Mouse (Mus musculus) embryonic facial prominence, embryonic 11.5 days (tissue): ENCODE measurements around the gene Dicer1. TPM values are rescaled to one million over a fixed set of nuclear protein-coding genes. Genes with fewer than 3 reads are reported as not detected.

Experiments
- ATAC-seq: fragments of 200-750 bp; cut with Nextera tagmentation; replicated peaks from 2 replicates; pipeline ENCODE4 v1.8.0; 2017; ENCODE audit warnings: low read depth; ENCODE audit not compliant: insufficient number of reproducible peaks, low FRiP score, low TSS enrichment
- DNase-seq: peaks from one replicate; pipeline ENCODE4 v3.0.0-alpha.2; 2015; ENCODE audit warnings: low spot score
- H3K27ac ChIP-seq: fragments of 300-500 bp; sonication (generic); replicated peaks from 2 replicates; pipeline ENCODE4 v1.5.1; 2014; ENCODE audit warnings: mild to moderate bottlenecking, low read depth, low read length, control low read depth
- H3K27me3 ChIP-seq: fragments of 300-500 bp; sonication (generic); 2 replicates; pipeline ENCODE4 v1.6.1; 2014; ENCODE audit warnings: mild to moderate bottlenecking, low read length, moderate library complexity, mixed read lengths; ENCODE audit not compliant: control insufficient read depth, insufficient read depth
- H3K36me3 ChIP-seq: fragments of 300-500 bp; sonication (generic); replicated peaks from 2 replicates; pipeline ENCODE4 v1.6.1; 2014; ENCODE audit warnings: low read depth, mild to moderate bottlenecking, low read length, moderate library complexity, mixed read lengths; ENCODE audit not compliant: control insufficient read depth, insufficient read depth
- H3K4me1 ChIP-seq: fragments of 300-500 bp; sonication (generic); 2 replicates; pipeline ENCODE4 v1.6.1; 2014; ENCODE audit warnings: low read length, mixed read lengths; ENCODE audit not compliant: control insufficient read depth, insufficient read depth
- H3K4me2 ChIP-seq: fragments of 300-500 bp; sonication (generic); 2 replicates; pipeline ENCODE4 v1.6.1; 2014; ENCODE audit warnings: low read depth, mild to moderate bottlenecking, control low read depth, low read length, moderate library complexity
- H3K4me3 ChIP-seq: fragments of 300-500 bp; sonication (generic); 2 replicates; pipeline ENCODE4 v1.5.1; 2014; ENCODE audit warnings: low read depth, low read length, control low read depth
- H3K9ac ChIP-seq: fragments of 300-500 bp; sonication (generic); replicated peaks from 2 replicates; pipeline ENCODE4 v1.6.1; 2014; ENCODE audit warnings: mild to moderate bottlenecking, control low read depth, low read length
- H3K9me3 ChIP-seq: fragments of 300-500 bp; sonication (generic); replicated peaks from 2 replicates; pipeline ENCODE4 v1.6.1; 2016; ENCODE audit warnings: mild to moderate bottlenecking, low read length, inconsistent platforms, mixed read lengths; ENCODE audit not compliant: control insufficient read depth
- WGBS: fragments of 180-500 bp; shearing (Covaris S2); extraction: QIAGEN DNeasy Blood & Tissue Kit; methylation state at CpG from one replicate; pipeline ENCODE4 v1.1.7; 2014; 5-methylcytosine and 5-hydroxymethylcytosine counted together
- polyA plus RNA-seq: library from polyadenylated mRNA; unstranded; fragments of >200 nt; fragmentation: Nextera tagmentation; extraction: Ambion mirVana; gene quantifications from 2 replicates; pipeline ENCODE4 v1.2.1, GENCODE M21; 2014

The Dicer1 gene
- polyA plus RNA-seq, 1 experiment from 2014 or later, result 31.1 TPM

DNA sequence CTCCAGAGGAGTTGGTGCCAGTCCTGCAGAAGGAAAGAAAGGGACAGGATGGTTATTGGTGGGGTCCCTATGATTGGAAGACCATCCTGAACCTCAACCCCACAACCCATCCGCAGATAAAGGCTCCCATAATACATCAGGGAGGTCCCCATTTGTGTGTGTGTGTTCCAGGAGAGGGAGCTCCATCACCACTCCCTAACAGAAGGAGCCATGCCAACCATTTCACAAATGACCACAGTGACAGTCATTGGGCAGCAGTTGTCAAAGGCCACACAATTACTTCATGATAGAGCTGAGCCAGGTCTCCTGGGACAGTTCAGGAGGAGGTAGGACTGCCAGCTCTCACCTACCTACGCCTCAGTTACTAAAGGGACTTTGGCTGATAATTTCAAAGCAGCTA, 20.2 kb upstream of the Dicer1 start:
- Histone ChIP-seq H3K27me3 (no peaks in the 10 kb centered on the region), H3K36me3 (no peaks in the 10 kb centered on the region; the same call in 1 of the 2 replicates), H3K9ac (no peak overlapping the region), H3K9me3 (no peaks in the 10 kb centered on the region), H3K4me1 (no peaks in the 10 kb centered on the region), H3K27ac (no peak overlapping the region), H3K4me3 (no peak overlapping the region), H3K4me2 (no peak overlapping the region)
- 79% methylated on average over 2 of the region's 2 CpGs for WGBS
- DNase-seq (no peak), ATAC-seq (no peak)

DNA sequence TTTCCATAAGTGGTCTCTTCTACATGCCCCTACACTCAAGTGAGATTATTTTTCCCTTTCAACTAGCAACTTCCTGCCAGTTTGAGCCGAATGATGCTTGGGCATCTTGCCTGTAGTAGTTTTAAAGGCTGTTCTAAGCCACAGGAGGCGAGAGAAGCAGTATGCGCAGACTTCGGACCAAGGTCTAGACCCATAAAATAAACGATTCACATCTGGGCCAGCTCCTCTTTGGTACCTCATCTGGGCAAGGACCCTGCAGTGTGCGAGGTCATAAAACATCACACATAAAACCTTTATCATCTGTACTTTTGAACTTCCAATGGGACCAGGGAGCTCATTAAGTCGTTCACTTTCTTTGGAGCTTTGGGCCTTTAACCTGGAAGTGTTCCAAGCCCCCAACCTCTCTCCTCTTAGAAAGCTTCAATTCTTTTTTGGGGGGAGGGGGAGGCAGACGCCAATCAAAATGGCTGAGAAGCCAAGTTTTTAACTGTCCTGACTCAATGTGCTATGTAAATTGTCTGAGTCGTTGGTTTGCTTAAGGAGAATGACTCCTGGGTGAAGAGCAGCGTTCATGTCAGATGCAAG, 17.5 kb upstream of the Dicer1 start:
- Histone ChIP-seq H3K4me1 (no peaks in the 10 kb centered on the region), H3K36me3 (no peaks in the 10 kb centered on the region), H3K4me3 (no peak overlapping the region), H3K9me3 (no peaks in the 10 kb centered on the region), H3K4me2 (no peak overlapping the region), H3K9ac (no peak overlapping the region), H3K27me3 (no peaks in the 10 kb centered on the region), H3K27ac (no peak overlapping the region)
- DNase-seq, result no peak
- WGBS, result 66% methylated on average over 10 of the region's 10 CpGs
- ATAC-seq, result no peak

DNA sequence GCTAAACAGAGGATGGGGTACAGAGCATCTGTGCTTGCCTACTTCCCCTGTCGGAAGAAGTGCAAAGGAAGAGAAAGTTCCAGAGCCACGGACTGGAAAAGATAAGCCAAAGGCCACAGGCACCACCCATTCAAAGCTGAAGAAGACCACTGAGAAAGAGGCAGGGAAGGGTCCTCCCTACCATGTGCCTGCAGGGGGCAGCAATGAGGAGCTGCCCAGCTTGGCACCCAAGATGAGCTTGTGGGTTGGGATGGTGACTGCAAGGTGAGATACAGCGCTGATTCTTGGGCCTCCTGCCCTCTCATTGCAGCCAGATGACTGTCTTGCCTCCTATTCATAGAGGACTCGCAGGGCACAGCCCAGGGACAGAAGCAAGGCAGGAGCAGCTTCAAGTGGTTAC, 15.4 kb upstream of the Dicer1 start:
- DNase-seq (no peak), ATAC-seq (no peak)
- Histone ChIP-seq H3K4me1 (no peaks in the 10 kb centered on the region), H3K27me3 (no peaks in the 10 kb centered on the region), H3K4me2 (no peak overlapping the region), H3K9me3 (no peaks in the 10 kb centered on the region), H3K36me3 (no peaks in the 10 kb centered on the region), H3K9ac (no peak overlapping the region), H3K4me3 (no peak overlapping the region), H3K27ac (no peak overlapping the region)
- WGBS, result 85% methylated on average over 4 of the region's 4 CpGs

DNA sequence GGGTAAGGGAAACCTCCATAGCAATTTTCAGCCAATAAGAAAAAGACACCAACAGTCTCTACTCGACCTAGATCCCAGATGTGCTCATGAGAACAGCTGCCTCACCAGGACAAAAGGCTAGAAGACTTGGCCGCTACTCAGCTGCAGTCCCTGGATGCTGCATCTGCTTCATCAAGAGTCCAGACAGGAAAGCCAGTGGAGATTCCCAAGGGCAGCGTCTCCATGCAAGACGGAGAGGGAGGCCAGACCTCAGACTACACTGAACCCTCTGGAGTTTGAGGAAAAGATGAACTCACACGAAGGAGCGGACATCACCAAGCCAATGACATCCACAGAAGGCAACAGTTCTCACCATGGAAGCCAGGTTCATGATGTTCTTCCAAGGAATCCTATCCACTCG, 14.0 kb upstream of the Dicer1 start:
- H3K27ac ChIP-seq, result no peak overlapping the region
- no peak overlapping the region for H3K4me3 ChIP-seq
- H3K36me3 ChIP-seq, result no peaks in the 10 kb centered on the region
- no peak overlapping the region for H3K9ac ChIP-seq
- no peak for ATAC-seq
- 86% methylated on average over 7 of the region's 7 CpGs for WGBS
- no peaks in the 10 kb centered on the region for H3K9me3 ChIP-seq
- H3K4me1 ChIP-seq, result no peaks in the 10 kb centered on the region
- DNase-seq, result no peak
- H3K27me3 ChIP-seq, result no peaks in the 10 kb centered on the region
- H3K4me2 ChIP-seq, result no peak overlapping the region

DNA sequence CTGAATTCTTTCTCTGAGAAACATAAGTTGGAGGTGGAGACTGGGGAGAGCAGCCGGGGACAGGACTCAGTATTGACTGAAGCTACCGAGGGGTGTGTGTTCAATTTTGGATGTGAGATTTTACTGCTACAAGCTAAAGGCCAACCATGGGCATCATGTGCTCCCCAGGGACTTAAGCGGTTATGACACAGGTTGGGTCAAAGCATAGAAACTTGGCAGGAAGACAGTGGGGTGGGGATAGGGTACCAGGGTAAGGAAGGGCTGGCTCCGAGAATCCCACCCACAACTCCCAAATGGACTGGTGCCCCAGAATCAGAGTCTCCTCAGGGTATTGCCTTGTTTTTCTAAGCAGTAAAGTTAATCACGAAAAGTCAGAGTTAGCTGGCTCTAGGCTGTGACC, 13.4 kb upstream of the Dicer1 start:
- Histone ChIP-seq H3K9ac (no peak overlapping the region), H3K4me3 (no peak overlapping the region), H3K4me1 (no peaks in the 10 kb centered on the region), H3K27me3 (no peaks in the 10 kb centered on the region), H3K9me3 (no peaks in the 10 kb centered on the region), H3K27ac (no peak overlapping the region), H3K36me3 (no peaks in the 10 kb centered on the region), H3K4me2 (no peak overlapping the region)
- WGBS, result 82% methylated on average over 5 of the region's 5 CpGs
- ATAC-seq, result no peak
- no peak for DNase-seq

DNA sequence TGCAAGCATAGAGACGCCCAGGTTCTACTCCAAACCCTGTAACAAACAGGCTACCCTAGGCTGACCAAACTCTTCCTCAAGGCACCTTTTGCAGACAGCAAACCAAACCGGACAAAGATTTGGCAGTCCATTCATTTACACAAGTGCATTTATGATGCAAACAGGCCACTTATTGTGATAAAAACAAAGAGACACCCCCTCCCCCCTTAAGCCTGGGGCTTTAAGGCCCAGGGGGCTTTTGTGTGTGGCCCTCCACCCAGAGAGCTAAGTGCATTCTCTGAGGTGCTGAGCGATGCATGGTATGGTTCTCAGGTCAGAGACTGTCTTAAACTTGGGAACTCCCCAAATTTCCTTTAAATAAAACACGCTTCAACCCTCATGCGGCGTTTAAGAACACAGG, 12.2 kb upstream of the Dicer1 start:
- ATAC-seq (no peak), DNase-seq (no peak)
- 54% methylated on average over 6 of the region's 6 CpGs for WGBS
- no peak overlapping the region for H3K9ac ChIP-seq
- no peaks in the 10 kb centered on the region for H3K27me3 ChIP-seq
- H3K9me3 ChIP-seq, result no peaks in the 10 kb centered on the region
- no peaks in the 10 kb centered on the region for H3K4me1 ChIP-seq
- no peak overlapping the region for H3K27ac ChIP-seq
- H3K4me2 ChIP-seq, result no peak overlapping the region
- H3K36me3 ChIP-seq, result no peaks in the 10 kb centered on the region
- no peak overlapping the region for H3K4me3 ChIP-seq

DNA sequence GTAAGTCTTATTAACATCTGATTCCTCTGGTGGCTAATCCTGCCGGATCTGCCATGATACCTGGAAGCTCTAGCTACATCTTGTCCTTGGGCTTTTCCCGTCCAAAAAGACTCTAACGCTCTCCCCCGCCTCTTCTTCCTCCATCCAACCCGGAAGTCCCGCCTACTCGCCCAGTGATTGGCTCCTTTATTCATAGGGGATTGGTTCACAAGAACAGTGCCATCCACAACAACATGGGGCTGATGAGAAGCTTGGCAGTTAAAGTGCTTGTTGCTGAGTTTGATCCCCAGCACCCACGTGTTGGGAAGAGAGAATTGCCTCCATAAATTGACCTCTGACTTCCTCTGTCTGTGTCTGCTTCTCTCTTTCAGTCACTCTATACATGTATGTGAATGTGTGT, 9.7 kb upstream of the Dicer1 start:
- H3K4me1 ChIP-seq, result no peaks in the 10 kb centered on the region
- no peak overlapping the region for H3K4me2 ChIP-seq
- H3K27me3 ChIP-seq, result no peaks in the 10 kb centered on the region
- no peak overlapping the region for H3K27ac ChIP-seq
- H3K36me3 ChIP-seq, result no peaks in the 10 kb centered on the region
- H3K9me3 ChIP-seq, result no peaks in the 10 kb centered on the region
- DNase-seq (no peak), ATAC-seq (no peak)
- H3K4me3 ChIP-seq, result no peak overlapping the region
- H3K9ac ChIP-seq, result no peak overlapping the region
- WGBS, result 86% methylated on average over 8 of the region's 8 CpGs

DNA sequence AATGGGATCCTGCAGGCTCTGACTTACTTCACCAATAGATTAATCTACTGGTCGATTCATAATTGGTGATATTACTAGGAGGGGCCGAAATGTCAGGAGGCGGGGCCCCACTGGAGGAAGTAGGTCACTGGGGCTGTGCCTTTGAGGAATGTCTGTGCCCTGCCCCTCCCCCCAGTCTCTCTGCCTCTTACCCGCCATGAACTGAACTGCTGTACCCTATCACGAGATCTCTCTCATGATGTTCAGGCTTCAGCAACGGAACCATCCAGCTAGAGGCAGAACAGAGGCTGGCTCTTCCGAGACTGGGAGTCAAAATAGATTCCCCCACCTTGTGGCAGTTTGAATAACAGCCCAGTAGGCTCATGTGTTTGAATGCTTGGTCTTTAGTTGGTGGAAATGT, 6.3 kb upstream of the Dicer1 start:
- H3K27me3 ChIP-seq, result no peaks in the 10 kb centered on the region
- H3K4me3 ChIP-seq, result no peak overlapping the region
- H3K36me3 ChIP-seq, result no peaks in the 10 kb centered on the region
- H3K9ac ChIP-seq, result no peak overlapping the region
- no peaks in the 10 kb centered on the region for H3K4me1 ChIP-seq
- DNase-seq, result no peak
- 85% methylated on average over 7 of the region's 7 CpGs for WGBS
- H3K27ac ChIP-seq, result no peak overlapping the region
- H3K9me3 ChIP-seq, result no peaks in the 10 kb centered on the region
- no peak for ATAC-seq
- no peak overlapping the region for H3K4me2 ChIP-seq
